Mouse (Mus musculus) intestine, embryonic 15.5 days (tissue): ENCODE measurements around the gene Gm10118. TPM values are rescaled to one million over a fixed set of nuclear protein-coding genes. Genes with fewer than 3 reads are reported as not detected.

Experiments used
- polyA plus RNA-seq: library from polyadenylated mRNA; unstranded; fragments of >200 nt; fragmentation: Nextera tagmentation; extraction: Ambion mirVana; gene quantifications from 2 replicates; pipeline ENCODE4 v1.2.1, GENCODE M21; 2015

Gm10118 gene
- polyA plus RNA-seq, 1 experiment from 2014 or later, result 0.10 TPM

Other genes starting within 250 kb of the Gm10118 start
- gene Lrrtm3, start 162.8 kb upstream of the Gm10118 start, polyA plus RNA-seq, result 3.8 and 4.0 TPM in 2 replicates